Mouse (Mus musculus): ENCODE results near the gene Rasal1.

DNA sequence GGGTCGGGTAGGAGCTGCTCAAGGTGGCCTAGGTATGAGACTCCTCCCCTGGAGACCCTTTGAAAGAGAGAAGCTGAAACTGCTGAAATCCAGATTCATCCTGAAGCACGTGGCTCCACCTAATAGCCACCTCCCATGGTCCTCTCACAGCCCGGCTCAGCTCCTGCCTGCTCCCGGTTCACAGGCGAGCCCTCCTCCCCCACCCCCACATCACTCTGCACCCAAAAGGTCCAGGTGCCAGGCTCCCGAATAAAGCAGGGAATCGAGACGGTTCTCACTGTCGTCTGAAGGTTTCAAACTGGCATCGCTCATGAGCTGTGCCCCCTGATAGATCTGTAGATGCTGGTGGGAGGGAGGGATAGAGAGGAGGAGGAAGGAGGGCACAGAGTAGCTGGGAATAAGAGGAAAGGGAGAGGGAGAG is 43.4 kb upstream of the Rasal1 start:
- TF ChIP-seq CTCF (IDR thresholded peaks at IDR 0.05; ENCODE audit: low read depth) (no peak), EP300 (optimal IDR thresholded peaks at IDR 0.05) (no peak)

Measured in stomach, postnatal 0 days (tissue).